Mouse (Mus musculus) CH12.LX (cell line): ENCODE data around the gene Usp19. TPM values are rescaled to one million over a fixed set of nuclear protein-coding genes. Genes with fewer than 3 reads are reported as not detected.

Experiments used
- DNase-seq: peaks from one replicate; pipeline ENCODE4 v3.0.0-alpha.2; 2013; ENCODE audit errors: extremely low read depth
- H3K27ac ChIP-seq: 2 replicates; pipeline ENCODE4 v1.5.1; 2012; ENCODE audit warnings: low read depth, mild to moderate bottlenecking, control low read depth, moderate library complexity; ENCODE audit not compliant: insufficient read depth
- H3K27me3 ChIP-seq: replicated peaks from 2 replicates; pipeline ENCODE3; 2012; ENCODE audit warnings: inconsistent platforms
- H3K36me3 ChIP-seq, 2 experiments: replicated peaks in 1 of 2; 2 replicates each; pipeline versions ENCODE3 to v1.6.1; 2012; ENCODE audit warnings: inconsistent platforms in 1 of 2, low read length in 1 of 2, mild to moderate bottlenecking in 1 of 2, mixed read lengths in 1 of 2, moderate library complexity in 1 of 2; ENCODE audit not compliant: control insufficient read depth in 1 of 2, insufficient read depth in 1 of 2
- H3K4me1 ChIP-seq, 2 experiments: 2 replicates each; pipeline ENCODE4 v1.6.1; 2012; ENCODE audit warnings: inconsistent platforms in 1 of 2, moderate library complexity in 1 of 2; ENCODE audit not compliant: insufficient read depth in 2 of 2, control insufficient read depth in 1 of 2
- H3K4me2 ChIP-seq: 2 replicates; pipeline ENCODE4 v1.6.1; 2012; ENCODE audit warnings: low read depth, mild to moderate bottlenecking, control low read depth; ENCODE audit not compliant: poor library complexity, insufficient read depth, severe bottlenecking
- H3K4me3 ChIP-seq, 3 experiments: fragments of 150-350 bp in 1 of 3; sonication (generic) in 1 of 3; replicated peaks in 1 of 3; 2 replicates each; pipeline versions ENCODE3 to v1.5.1; 2011 to 2012; ENCODE audit warnings: low read depth in 2 of 3, low read length in 2 of 3, mild to moderate bottlenecking in 2 of 3, moderate library complexity in 2 of 3, control low read depth in 1 of 3, improper control_type of control experiment in 1 of 3, inconsistent platforms in 1 of 3, mixed read lengths in 1 of 3; ENCODE audit not compliant: poor library complexity in 1 of 3
- H3K79me2 ChIP-seq: replicated peaks from 2 replicates; pipeline ENCODE4 v1.6.1; 2012; ENCODE audit warnings: mild to moderate bottlenecking, moderate library complexity; ENCODE audit not compliant: control insufficient read depth, poor library complexity, insufficient read depth, severe bottlenecking; ENCODE audit errors: extremely low read depth
- H3K9ac ChIP-seq: 2 replicates; pipeline ENCODE4 v1.6.1; 2012; ENCODE audit warnings: low read depth, mild to moderate bottlenecking, control low read depth, moderate library complexity; ENCODE audit not compliant: insufficient read depth
- H3K9me3 ChIP-seq: replicated peaks from 2 replicates; pipeline ENCODE3; 2012; ENCODE audit warnings: low read length, inconsistent platforms, mixed read lengths
- CHD1 ChIP-seq: IDR thresholded peaks from 2 replicates; pipeline ENCODE4 v1.6.1; 2012; ENCODE audit warnings: low read depth, low read length, improper control_type of control experiment, inconsistent platforms
- CTCF ChIP-seq, 2 experiments: IDR thresholded peaks in 1 of 2; conservative IDR thresholded peaks in 1 of 2; 2 replicates each; pipeline ENCODE4 v1.5.1; 2011 to 2012; ENCODE audit warnings: low read depth in 2 of 2, low read length in 2 of 2, improper control_type of control experiment in 1 of 2, inconsistent platforms in 1 of 2, mild to moderate bottlenecking in 1 of 2, moderate library complexity in 1 of 2
- GABPA ChIP-seq: IDR thresholded peaks from 2 replicates; pipeline ENCODE4 v1.6.1; 2012; ENCODE audit warnings: low read depth, low read length, improper control_type of control experiment, inconsistent platforms; ENCODE audit not compliant: insufficient replicate concordance
- MAFK ChIP-seq: IDR thresholded peaks from 2 replicates; pipeline ENCODE4 v1.6.1; 2011; ENCODE audit warnings: low read length, improper control_type of control experiment; ENCODE audit not compliant: insufficient replicate concordance
- MAX ChIP-seq: IDR thresholded peaks from 2 replicates; pipeline ENCODE4 v1.6.1; 2011; ENCODE audit warnings: low read length, improper control_type of control experiment
- POLR2AphosphoS2 ChIP-seq: IDR thresholded peaks from 2 replicates; pipeline ENCODE4 v1.6.1; 2011; ENCODE audit warnings: low read depth, low read length, improper control_type of control experiment
- RCOR1 ChIP-seq: conservative IDR thresholded peaks from 2 replicates; pipeline ENCODE4 v1.6.1; 2012; ENCODE audit warnings: low read depth, mild to moderate bottlenecking, inconsistent platforms, low read length, improper control_type of control experiment
- TBP ChIP-seq: conservative IDR thresholded peaks from 2 replicates; pipeline ENCODE4 v1.6.1; 2011; ENCODE audit warnings: low read depth, low read length, improper control_type of control experiment
- USF1 ChIP-seq: IDR thresholded peaks from 2 replicates; pipeline ENCODE4 v1.6.1; 2014; ENCODE audit warnings: low read depth, mild to moderate bottlenecking, inconsistent platforms, low read length, improper control_type of control experiment
- ZC3H11A ChIP-seq: IDR thresholded peaks from 2 replicates; pipeline ENCODE4 v1.6.1; 2012; ENCODE audit warnings: low read depth, mild to moderate bottlenecking, inconsistent platforms, low read length, improper control_type of control experiment
- ZNF384 ChIP-seq: IDR thresholded peaks from 2 replicates; pipeline ENCODE4 v1.6.1; 2012; ENCODE audit warnings: low read depth, low read length, improper control_type of control experiment, inconsistent platforms
- dilution Hi-C: fragments of 300-500 bp; cut with MboI; formaldehyde crosslinking; loops from 2 replicates; pipeline ENCODE4 v1.14.3; 2020; ENCODE audit warnings: low sequenced_read_pairs; ENCODE audit not compliant: extremely low pct_unique_long_range_greater_than_20kb, extremely low pct_ligation_motif_present
- in situ Hi-C: fragments of 300-500 bp; cut with MboI; formaldehyde crosslinking; loops from 3 replicates; pipeline ENCODE4 v1.14.3; 2019; ENCODE audit warnings: low sequenced_read_pairs, low pct_ligation_motif_present, low pct_unique_long_range_greater_than_20kb, mixed read lengths
- polyA plus RNA-seq: library from polyadenylated mRNA; unstranded; fragments of >175 nt; gene quantifications from 2 replicates; pipeline ENCODE4 v1.2.1, GENCODE M21; 2012; ENCODE audit warnings: low read depth; ENCODE audit not compliant: insufficient read length
- total RNA-seq, 2 experiments: library from RNA; depleted of rRNA; stranded (reverse); fragments of 300-350 nt in 1 of 2; fragments of >200 nt in 1 of 2; gene quantifications; 2 replicates each; pipeline ENCODE4 v1.2.3; 2012 to 2014

The Usp19 gene
- total and polyA plus RNA-seq, 3 experiments, result 36.5 to 106 (median 69.9) TPM

DNA sequence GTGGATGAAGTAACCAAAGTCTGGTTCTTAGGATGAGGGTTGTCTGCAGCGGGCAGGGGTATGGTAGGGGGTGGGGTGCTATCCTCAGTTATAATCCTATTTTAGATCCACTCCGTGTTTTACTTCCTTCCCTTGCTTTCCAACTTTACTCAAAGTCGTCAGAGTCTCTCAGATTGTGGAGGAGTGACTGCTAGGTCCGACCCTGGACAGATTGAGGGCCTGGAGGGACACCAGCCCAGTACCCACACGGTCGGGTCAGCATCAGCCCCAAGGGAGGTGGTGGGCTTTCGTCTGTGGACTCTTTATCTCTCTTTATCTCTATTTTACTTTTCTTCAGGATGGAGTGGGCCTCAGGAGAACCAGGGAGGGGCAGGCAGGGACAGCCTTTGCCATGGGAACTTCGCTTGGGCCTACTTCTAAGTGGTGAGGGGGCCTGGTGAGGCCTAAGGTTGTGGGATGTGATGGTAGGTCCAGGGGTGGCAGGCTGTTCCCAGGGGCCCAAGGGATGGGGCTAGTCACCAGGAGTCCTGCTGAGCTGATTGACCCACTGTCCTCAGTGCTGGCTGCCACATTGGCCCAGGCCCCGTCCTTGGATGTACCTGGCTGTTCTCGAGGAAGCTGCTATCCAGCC is 10.6 kb upstream of the Usp19 start, which contains the start of gene Lamb2:
Gene Lamb2 (plus strand): TSS at position 16 of the 631 bp plus-strand sequence.
- dilution Hi-C loops (no loop called here), in situ Hi-C loops (no loop called here)
- H3K36me3 ChIP-seq, result no peaks in the 10 kb centered on the region
- H3K27me3 ChIP-seq, result no peaks in the 10 kb centered on the region
- H3K9ac ChIP-seq, result no peak within 1 kb of the TSS
- H3K4me2 ChIP-seq, result no peak within 1 kb of the TSS
- TF ChIP-seq CTCF (conservative IDR thresholded peaks at IDR 0.05 in 1 of 2, IDR thresholded peaks at IDR 0.05 in 1 of 2; ENCODE audit: low read depth in 2 of 2, low read length in 2 of 2), result no peak
- TF ChIP-seq TBP, result 0 out of 2 replicates have a peak, but pooled peaks have one; percentile 28
- no peak for TF ChIP-seq CHD1
- no peak for DNase-seq
- no peaks in the 10 kb centered on the region for H3K4me1 ChIP-seq
- H3K79me2 ChIP-seq, result no peaks in the 10 kb centered on the region
- H3K27ac ChIP-seq, result no peak within 1 kb of the TSS
- no peaks in the 10 kb centered on the region for H3K9me3 ChIP-seq
- no peak within 1 kb of the TSS for H3K4me3 ChIP-seq

DNA sequence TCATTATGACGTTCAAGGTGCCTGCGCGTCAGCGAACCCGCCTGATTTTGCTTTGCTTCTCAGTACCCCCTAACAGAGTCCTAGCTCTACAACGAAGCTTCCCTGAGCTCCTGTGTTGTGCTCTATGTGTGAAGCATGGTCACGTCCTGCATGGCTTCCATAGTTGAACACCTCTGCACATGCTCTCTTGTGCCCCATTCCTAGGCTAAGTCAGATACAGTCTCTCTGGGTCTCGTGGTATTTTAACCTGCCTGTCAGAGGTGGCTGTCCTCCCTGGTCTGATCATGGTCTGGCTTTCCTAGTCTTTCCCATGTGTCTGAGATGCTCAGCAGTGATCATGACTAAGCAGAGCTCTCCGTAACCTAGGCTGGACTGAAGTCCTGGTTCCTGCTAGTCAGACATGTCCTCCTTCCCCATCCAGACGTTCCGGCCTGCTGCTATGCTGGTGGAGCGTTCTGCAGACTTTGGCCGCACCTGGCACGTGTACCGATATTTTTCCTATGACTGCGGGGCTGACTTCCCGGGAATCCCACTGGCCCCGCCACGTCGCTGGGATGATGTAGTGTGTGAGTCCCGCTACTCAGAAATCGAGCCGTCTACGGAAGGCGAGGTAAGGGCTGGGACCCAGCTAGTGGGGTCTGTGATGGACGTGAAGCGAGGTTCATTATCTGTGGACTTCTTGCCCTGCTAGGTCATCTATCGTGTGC is 9.4 kb upstream of the Usp19 start:
- H3K36me3 ChIP-seq, result no peaks in the 10 kb centered on the region
- H3K79me2 ChIP-seq, result no peaks in the 10 kb centered on the region
- no peaks in the 10 kb centered on the region for H3K9me3 ChIP-seq
- no peak overlapping the region for H3K4me3 ChIP-seq
- H3K4me2 ChIP-seq, result no peak overlapping the region
- no peak for DNase-seq
- H3K27me3 ChIP-seq, result peaks cover 4% of the 10 kb centered on the region
- no peak overlapping the region for H3K9ac ChIP-seq
- no peaks in the 10 kb centered on the region for H3K4me1 ChIP-seq
- TF ChIP-seq MAX, result no peak
- no peak for TF ChIP-seq POLR2AphosphoS2
- TF ChIP-seq RCOR1, result no peak
- TF ChIP-seq MAFK, result no peak
- no peak for TF ChIP-seq USF1
- no peak for TF ChIP-seq ZNF384
- no peak for TF ChIP-seq ZC3H11A
- no peak for TF ChIP-seq GABPA
- TF ChIP-seq TBP, result no peak
- H3K27ac ChIP-seq, result no peak overlapping the region
- dilution Hi-C loops (no loop called here), in situ Hi-C loops (no loop called here)
